Mouse (Mus musculus) layer of hippocampus, adult 8-10 months (tissue): ENCODE measurements at regions not wholly inside any gene's neighbourhood (a gene's known extent, or its start where the extent isn't known, plus 50 kb on each side); places are given as distances from the start of the nearest gene placed in this dataset.

Experiments
- DNase-seq, 2 experiments: peaks; one replicate each; pipeline ENCODE4 v3.0.0; 2022; ENCODE audit warnings: low spot score in 2 of 2

DNA sequence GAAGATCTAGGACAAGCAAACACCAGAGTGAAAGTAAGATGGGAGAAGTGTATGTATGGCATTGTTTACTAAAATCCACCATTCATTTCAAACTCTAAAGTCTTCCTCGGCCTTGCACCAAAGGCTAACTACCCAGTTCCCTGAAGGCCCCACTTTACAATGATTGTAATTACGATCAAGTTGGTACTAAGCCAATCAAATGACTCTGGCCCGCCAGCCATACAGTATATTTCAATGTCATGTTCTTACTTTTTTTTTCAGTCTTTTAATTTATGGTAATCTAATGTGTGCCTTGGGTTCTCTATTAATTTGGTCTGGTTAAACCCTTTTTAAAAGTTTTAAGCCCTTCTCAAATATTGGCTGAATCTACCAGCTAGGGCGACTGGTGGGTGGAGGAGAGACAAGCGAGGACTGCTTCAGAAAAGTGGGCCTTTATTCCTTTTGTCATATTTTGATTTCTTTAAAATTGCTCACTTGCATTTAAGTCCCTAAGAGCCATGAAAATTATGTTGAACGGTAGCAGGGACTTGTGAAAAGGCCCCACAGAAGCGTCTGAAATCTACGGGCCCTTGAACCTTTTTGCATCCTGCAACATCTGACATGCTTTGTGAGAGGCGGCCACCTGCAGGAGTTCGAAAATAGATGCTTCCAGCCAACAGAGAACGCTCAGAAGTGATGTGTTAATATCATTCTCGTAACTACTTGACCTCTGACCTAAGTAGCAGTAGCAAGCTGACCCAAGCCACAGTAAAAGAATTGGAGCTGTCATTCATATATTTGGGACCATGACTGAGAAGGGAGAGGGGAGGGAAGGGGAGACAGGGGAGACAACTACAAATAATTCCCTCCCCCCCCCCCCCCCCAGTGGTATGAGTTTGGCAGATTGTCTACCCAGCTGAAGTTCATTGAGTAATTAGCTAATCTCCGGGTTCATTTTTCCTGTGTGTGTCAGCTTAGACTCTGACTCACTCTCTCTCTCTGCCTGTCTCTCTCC lies 197.2 kb downstream of the Cdca7 start:
- no peak for DNase-seq

DNA sequence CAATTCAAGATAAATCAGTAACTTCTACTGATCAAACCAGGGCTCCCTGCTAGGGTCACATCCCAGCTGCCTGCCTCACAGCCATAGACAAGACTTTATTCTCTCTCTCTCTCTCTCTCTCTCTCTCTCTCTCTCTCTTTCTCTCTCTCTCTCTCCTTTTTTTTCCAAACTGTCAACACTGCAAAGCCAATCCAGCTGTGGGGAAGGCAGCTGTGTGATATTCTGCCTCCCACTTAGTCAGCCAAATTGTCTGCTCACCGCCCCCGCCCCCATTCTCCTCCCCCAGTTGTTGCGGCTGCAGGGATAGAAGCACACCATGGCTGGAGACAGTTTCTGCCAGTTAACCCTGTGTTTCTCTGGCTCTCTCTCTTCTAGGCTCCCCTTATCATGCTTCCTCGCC lies 198.3 kb downstream of the Cdca7 start:
- DNase-seq: no peak

DNA sequence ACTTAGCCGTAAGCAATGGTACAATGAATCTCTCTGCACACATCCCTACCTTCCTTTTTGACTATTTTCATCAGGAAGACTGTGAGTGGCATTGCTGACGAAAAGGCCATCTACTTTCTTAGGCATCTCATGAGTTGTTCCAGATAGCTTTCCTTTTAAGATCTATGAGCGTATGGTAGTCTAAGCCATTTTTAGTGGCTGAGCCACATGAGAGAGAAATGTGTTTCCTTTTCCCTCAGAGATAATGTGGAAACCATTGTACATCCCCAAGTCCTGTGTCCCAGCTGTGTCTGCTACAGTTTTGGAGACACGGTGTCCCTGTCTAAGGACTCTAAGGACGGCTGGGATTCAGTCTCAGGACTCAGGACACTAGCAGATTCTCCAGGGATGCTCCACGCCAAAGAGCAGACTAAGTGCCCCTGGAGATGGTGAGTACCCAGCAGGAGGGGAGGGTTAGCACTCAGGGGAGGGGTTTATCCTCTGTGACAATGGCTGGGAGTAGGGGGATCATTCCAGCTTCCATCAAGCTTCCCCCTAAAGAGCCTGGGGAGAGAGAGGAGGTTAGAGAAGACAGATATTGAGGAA lies 199.0 kb downstream of the Cdca7 start:
- no peak for DNase-seq

- no peak for DNase-seq
These were observed 201.8 kb downstream of the Cdca7 start for GRCm38 (mm10) chr2:72677731-72678130.

- DNase-seq: no peak
These were observed 212.1 kb downstream of the Cdca7 start for GRCm38 (mm10) chr2:72688031-72688430.

DNA sequence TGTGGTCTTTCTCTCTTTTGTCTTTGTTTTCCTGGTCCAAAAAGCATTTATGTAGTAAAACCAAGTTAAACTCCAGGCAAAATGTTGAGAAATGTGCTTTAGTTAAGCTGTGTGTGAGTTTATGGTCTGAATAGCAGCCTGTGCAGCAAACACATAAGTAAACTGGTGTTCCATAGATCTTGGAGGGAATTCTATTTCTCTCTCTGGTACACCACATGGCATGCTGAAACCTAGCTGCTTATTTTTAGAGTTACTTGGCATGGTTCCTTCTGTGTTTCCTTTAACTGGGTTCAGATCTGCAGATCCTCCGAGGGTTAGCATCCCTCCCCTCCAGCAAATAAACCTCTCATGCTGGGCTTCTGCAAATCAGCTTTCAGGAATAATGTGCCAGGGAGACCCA lies 225.1 kb downstream of the Cdca7 start:
- no peak for DNase-seq

DNA sequence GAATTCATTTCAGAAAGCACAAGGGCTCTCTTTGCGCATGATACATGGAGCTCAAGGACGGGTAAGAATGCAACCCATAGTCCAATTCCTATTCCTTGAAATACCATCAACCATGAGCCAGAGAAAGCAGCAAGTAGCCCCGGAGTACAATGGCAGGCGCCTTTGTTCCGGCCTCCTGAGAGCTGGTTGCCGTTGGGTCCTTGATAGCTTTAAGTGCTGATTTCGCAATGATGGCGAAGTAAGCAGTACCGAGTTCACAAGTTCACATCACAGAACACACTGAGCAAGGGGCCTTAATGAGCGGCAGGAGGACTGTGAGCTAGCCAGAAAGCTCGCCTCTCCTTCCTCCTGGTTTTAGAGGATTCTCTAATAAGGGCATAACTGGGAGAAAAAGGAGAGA lies 227.3 kb downstream of the Cdca7 start:
- DNase-seq: no peak

DNA sequence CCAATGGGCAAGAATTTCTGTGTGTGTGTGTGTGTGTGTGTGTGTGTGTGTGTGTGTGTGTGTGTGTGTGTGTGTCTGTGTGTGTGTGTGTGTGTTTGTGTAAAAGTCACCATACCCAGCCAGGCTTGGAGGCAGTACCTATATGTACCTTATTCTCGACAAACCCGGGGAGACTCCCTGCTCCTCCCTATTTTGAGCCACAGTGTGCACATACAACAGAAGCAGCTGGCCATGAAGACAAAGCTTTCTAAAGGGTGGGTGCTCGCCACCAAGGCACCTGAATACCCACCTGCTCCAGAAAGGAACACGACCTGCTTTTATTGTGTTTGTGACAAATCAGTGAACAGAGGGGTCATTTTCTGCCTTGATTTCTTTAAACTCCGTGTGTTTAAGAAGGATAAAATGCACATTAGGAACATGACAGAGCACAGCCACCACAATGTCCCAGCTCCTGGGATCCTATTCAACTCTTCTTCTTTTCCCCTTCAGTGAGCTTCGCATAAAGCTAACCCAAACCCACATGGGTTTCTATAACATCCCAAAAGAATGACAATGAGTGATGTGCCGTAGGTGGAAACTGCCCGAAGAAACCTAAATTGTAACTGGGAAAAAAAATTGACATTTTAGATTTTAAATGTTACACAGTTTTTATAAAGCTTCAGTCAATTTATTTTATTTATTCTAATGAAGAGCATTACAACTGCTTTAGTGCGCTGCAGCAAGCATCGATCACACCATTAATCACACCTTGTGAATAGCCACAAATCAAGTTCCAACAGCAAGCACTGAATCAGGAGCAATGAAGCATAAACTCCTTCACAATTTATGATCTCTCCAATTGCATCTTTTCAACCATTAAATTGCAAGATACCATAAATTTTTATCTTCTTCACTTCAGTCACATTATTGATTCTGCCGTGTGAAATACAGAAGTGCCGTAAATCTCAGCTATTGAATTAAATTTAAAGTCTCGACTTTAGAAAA lies 232.0 kb downstream of the Cdca7 start:
- no peak for DNase-seq

DNA sequence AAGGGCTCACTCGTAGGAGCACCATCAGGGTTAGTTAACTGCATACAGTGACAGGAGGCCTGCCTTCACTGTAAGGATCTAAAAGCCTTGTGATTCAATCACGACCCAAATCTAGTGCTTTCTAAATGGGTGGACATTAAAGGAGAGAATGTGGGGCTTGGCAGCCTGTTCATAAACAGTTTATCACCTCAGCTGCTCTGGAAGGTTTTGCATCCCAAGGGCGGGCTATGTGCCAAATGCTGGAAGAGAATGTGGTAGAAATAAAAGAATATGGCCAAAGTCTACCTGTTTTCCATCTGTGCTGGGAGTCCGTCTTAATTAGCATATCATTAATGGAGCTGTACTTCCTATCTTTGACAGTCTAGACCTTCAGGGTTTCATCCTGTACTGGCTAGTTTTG lies 241.0 kb downstream of the Cdca7 start:
- no peak for DNase-seq

DNA sequence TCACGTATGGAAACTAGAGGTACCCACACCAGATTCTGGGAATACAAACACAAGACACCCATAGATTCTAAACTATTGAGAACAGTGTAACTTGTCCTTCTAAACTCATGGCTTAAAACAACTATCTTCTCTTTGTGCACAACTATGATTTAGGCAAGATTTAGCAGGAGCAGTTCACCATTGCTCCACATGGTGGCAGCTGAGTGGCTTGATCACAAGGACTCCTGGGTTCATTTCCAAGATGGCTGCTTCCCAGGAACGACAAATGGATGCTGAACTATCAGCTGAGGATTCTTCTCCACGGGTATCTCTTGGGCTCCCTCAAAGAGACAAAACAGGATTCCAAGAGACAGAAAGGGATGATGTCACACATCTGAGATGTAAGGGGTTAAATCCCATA lies 251.5 kb downstream of the Sp3 start:
- DNase-seq: peak; percentile 12 to 56

DNA sequence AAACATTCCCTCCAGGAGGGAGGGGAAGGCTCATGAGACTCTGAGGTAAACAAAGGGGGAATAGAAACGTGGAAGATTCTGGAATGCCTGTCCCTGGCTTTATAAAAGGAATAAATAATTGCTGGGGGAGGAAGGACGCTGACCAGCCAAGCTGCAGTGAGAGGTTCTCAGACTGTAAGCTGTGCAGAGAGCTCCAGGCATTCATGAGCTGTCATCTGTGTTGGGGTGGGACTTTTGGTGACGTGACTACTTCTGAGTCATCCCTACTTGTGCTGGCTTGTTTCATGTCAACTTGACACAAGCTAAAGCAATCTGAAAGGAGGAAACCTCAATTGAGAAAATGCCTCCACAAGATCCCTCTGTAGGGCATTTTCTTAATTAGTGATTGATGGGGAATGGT lies 246.9 kb downstream of the Sp3 start:
- DNase-seq: no peak

DNA sequence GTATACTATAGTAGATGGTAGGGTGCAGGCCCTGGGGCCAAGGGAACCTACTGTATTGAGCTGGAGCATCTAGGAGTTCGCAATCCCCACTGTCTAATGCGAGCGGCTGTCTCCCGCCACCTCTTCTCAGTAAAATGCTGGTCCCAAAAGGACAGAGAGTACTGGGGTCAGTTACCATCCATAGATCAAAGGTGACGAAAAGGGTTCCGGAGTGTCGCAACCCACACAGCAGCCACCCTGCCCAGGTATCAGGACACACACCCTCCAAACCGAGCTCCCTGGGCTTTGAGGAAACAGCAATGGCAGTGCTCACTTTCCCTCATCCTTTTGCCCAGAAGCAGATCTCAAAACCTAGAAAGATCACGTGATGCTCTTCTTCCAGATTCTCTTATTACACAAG lies 245.2 kb downstream of the Sp3 start:
- no peak for DNase-seq

DNA sequence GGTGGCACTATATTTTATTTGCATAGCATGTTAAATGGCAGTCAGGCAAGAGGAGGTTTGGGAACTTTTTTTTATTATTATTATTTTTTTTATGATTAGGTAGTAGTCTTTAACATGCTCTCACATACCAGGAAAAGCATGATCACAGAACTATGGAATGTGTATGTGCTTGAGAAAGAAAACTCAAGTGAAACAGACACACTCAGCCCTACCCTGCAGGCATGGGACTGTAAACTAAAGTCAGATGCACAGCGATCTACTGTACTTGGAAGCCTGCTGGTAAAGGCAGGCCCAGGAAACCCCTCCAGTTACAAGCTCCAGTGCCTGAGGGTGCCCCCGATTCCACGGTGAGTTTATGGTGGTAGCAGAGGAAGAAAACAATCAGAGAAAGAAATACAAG lies 243.6 kb downstream of the Sp3 start:
- DNase-seq: no peak

DNA sequence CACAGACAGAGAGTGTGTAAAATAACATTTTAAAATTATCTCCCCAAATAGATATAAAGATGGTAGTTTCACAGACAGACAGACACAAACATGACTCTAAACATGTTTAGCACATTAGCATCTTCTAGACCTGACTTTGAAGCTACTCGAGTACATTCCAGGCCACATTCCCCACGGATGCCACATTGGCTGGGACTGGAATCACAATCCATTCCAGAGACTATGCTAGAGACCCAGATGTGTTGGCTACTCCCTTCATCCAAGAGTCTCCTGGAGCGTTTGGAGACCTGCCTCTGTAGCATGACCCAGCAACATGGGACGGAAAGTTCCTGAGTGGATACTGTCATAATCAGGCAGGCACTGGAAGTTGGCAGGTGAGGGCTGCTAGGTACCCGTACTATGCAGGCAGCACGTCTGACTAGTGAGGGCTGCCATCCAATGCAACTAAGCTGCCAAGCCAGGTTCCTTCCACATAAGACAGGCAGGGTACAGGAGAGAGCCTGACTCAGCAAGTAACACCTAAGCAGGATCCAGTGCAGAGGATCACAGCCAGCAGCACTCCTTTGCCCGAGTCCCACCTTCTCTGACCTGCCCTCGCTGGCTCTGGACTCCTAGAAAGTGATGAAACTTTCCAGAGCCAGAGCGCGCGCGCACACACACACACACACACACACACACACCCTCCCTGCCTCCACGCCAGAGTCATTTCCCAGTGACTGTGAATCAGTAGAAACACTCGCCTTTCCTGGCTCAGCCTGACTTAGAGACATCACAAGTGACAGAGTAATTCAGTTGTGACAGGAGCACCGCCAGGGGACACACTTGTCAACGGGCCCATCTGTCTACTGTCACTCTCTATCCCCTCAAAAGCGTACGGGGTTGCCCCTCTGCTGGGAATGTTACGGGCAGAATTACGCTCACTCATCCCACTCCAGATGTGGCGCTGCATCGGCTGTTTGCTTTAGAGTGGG lies 239.6 kb downstream of the Sp3 start:
- no peak for DNase-seq

DNA sequence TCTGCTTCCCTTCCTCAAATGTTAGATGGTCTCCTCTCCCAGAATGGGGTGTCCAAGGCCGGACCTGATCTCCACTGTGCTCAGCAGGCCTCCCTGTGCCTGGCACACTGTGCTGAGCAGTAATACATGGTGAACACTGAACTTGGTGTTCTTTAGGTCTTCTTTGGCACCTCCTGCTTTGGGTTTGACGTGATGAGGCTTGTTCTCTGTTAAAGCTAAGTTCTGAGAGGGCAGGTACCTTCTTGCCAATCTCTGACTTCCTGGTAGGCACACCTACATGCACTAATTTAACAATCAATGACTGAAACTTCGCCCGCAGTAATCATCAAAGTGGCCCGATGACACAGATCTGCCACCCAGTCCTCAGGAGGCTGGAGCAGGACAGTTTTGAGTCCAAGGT lies 238.5 kb downstream of the Sp3 start:
- DNase-seq: no peak

DNA sequence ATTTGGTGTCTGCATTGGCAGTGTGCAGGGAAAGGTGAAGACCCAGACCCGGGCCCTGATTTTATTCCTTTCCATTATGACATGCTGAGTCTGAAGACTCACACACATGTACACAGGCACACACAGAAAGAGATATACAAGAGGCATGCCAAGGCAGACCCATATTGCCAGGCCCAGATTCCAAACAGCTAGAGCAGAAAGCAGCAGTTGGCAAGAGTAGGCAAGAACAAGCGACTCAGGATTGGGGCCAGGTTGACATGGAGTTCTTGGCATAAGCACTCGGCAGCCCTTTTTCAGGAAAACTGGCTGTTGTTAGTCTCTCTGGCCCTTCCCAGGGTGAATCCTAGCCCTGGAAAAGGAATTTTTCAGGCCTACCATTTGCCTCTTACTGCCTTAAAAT lies 236.6 kb downstream of the Sp3 start:
- DNase-seq: peak; percentile 18 to 42

DNA sequence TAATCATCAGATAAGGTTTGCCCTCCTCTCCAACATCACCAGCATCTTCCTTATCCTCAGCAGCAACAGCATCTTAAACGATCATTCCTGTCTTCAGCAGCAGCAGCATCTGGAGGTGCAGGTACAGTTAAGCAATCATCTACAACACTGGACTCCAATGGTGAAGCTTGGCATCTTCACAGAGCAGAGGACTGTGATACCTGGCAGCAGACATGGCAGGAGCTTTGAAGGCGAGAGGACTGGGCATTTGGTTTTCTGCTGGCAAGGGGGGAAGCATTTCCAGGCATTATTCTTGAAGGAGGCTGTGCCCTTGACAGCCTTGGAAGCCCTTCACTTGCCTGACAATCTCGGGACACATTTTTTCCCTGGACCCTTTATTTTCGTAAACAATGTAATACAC lies 235.3 kb downstream of the Sp3 start:
- DNase-seq: no peak

DNA sequence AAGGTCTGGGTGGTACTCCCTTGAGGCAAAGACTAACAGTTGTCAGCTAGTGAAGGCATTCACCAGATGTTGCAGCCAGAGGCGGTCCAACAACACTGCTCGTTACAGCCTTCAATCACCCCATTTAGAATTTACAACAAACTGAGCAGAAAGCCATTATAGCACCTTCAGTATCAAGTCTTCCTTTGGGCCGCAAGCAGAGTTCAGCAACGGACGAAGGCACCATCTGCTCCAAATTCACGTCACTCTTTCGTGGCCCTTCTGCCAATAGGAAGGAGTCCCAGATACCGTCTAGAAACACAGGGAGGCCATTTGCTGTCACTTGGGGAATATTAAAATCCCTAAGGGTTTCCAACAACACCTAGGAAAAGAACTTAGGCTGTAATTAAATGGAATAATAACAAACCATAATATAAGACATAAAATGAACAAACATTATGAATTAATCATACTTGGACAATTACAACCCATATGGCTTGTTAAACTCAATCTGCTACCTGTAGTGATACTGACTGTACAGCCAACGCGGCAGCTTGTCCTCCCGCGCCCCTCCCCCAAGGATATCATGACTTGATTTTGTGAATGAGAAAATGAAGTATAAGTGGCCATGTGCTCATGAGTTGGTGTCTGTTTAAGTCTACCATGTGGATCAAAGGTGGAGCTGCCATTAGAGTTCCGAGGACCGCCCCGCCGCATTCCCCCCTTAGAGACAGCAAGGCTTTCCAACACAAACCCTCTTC lies 233.6 kb downstream of the Sp3 start:
- no peak for DNase-seq

- DNase-seq: no peak
These were observed 232.9 kb downstream of the Sp3 start for GRCm38 (mm10) chr2:72747299-72747698.

DNA sequence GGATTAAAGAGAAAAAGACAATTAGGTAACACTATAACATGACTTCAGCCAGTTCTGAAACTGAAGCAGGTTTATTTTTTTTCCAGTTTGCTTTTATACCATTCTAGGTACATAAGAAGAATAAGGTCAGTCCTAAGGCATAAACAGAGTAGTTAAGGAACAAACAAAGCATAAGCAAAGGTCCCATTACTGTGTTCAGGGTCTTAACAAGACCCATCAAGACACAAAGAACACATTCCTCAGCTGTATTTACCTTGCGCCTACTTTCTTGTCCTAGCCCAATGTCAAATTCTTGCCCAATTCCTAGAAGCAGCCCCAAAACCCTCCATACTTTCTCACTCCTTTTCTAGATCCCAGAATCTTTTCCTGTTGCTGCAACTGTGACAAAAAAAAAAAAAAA lies 230.8 kb downstream of the Sp3 start:
- no peak for DNase-seq
